Mouse (Mus musculus): ENCODE measurements around the gene Ppp1r18.

The Ppp1r18 gene

DNA sequence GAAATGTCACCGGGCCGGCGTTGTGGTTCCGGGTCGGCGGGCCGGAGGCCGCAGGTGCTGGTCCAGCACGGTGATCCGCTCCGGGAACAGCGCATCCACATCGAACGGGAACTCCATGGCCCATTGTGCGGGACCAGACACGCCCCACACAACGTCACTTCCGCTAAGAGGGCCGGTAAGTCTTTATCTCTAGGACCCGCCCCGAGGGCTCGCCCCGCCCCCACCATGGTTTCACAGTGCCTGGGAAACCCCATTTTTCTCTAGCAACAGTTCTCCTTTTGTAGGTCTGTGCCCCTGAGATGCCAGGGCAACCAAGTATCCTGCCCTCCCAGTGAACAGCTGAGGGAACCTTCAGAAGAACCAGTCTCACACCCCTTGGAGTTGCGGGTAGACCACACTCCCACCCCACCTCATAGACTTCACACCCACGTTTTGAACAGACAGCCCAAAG, 44.6 kb downstream of the Ppp1r18 start, which contains the start of gene Atat1:
TSS of gene Atat1 (minus strand) at position 157 of the 451 bp plus-strand sequence.
- DNase-seq (ENCODE audit: low read depth, low spot score) = peak; percentile 83

DNA sequence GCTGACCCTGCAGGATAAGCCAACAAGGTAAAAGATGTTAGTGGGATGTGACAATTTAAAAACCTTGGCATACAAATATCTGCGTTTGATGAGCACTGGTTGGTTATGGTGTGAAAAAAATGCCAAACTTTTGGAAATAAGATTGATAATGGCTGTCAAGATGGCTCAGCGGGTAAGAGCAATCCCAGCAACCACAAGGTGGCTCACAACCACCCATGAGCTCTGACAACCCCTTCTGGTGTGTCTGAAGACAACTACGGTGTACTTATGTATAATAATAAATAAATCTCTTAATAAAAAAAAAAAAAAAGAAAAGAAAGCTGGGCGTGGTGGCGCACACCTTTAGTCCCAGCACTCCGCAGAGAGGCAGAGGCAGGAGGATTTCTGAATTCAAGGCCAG, 49.6 kb downstream of the Ppp1r18 start:
- no peak for DNase-seq (ENCODE audit: low read depth, low spot score)

DNA sequence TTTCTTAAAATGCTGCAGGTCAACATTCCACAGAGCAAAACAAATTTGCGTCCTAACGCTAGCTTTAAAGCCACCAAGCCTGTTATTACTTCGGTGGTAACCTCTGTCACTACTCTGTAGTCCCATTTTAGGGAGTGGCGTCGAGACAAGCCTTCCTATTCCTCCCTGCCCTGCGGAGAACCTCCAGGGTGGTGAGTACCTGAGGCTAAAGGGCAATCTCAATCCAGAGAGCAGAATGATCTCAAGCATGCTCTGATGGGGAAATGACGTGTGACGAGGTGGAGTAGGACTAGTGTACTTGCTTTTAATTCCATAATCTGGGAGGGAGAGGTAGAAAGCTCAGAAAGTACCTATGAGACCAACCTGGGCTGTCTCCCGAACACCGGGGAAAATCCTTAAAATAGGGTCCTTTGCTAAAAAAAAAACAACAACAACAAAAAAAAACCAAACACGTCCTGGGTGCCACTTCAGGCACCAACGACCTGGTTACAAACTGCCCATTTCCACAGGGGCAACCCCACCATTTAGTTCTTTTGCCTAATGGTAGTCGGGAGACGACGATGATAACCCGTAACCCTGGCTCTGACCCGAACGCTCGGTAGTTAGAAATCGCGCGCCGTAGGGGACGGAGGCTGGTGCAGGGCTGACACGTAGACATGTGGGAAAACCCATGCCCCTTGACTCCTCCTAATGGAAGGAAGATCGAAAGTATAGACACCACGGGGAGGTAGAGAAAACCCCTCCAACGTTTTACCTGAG, 50.3 kb downstream of the Ppp1r18 start:
- DNase-seq (ENCODE audit: low read depth, low spot score) = no peak

DNA sequence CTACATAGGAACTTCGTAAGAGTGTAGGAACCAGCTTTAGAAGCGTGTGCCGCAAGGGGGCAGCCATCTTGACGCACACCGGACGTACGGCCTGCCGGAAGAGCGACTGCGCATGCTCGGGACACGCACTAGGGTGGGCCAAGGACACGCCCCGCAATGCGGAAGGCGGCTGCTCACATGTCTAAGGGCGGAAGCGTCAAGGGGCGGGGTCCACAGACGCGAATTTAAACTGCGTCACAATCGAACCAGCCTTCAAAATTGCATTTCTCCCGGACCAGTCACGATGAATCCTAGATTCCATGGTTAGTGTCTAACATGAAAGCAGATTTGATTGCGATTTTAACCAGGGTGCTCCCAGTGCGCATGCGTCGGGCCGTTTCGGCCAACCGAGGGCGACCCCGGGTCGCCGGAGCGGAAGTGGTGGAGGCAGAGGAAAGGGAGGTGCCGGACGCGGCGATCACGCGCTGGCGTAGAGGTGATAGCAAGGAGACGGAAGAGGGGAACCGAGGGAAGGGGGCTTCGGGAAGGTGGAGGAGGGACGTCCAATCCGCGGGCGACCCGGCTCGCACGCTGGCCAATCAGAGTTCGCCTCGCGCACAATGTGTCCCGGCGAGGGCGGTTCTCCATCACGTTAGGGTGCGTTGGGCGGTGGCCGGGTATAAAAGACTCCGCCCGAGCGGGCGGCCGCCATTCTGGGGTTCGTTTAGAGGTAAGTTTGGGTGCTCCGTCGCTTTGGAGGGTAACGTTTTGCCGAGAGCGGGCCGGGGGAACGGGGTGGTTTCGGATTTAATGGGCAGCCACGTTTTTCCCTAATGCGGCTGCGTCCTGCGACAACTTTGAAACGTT, 51.1 kb downstream of the Ppp1r18 start, which contains the start of the genes Mrps18b and Ppp1r10:
TSS of gene Mrps18b (minus strand) at position 93 of the 846 bp plus-strand sequence.
TSS of gene Ppp1r10 (plus strand) at position 138 of the 846 bp plus-strand sequence.
- peak; percentile 99 for DNase-seq (ENCODE audit: low read depth, low spot score)

DNA sequence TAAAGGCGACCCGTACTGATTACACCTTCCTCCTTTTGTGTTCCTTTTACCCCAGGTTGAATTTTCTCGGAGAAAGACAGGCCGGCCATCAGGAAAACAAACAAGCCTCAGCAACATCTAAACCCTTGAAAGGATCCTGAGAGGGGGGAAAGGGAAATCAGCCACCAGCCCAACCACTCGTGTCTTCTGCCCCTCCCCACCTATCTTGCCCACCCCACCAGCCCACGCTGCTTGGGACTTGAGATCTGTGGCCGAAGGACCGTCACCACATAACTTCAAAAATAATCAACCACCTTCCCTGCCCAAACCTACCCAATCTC, 51.7 kb downstream of the Ppp1r18 start:
- DNase-seq (ENCODE audit: low read depth, low spot score) = no peak

DNA sequence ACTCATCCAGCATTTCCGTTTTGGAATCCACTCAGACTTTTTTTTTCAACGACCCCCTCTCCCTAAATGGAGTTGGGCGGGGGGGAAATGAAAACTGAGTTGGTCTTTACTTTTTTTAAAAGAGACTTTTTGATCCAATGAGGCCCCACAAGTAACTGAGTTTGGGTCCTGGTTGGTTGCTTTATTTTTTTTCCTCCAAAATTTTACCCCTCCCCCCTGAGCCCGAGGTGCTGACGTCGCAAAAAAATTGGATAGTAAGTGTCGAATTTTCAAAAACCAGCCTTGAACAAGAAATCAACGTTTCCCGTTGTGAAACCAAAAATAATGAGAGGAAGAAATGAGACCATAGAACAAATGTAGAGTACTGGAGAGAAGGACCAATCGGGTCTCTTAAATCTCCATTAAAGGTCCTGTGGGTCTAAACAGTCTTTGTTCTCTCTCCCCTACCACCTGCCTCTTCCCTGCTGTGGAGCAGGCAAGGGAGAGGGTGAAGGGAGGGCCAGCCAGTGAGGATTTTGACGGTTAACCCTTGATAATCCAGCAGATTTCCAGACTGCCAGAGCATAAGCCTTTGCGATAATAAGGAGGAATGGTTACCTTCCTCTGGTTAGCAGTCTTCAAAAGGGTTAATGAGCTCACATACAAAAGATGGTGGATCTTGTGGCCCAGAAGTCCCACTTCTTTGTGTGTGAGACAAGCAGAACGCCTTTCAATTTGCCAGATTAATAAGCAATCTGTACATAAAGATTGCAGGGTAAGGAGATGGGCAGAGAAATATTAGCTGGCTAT, 52.3 kb downstream of the Ppp1r18 start:
- peak; percentile 83 for DNase-seq (ENCODE audit: low read depth, low spot score)

DNA sequence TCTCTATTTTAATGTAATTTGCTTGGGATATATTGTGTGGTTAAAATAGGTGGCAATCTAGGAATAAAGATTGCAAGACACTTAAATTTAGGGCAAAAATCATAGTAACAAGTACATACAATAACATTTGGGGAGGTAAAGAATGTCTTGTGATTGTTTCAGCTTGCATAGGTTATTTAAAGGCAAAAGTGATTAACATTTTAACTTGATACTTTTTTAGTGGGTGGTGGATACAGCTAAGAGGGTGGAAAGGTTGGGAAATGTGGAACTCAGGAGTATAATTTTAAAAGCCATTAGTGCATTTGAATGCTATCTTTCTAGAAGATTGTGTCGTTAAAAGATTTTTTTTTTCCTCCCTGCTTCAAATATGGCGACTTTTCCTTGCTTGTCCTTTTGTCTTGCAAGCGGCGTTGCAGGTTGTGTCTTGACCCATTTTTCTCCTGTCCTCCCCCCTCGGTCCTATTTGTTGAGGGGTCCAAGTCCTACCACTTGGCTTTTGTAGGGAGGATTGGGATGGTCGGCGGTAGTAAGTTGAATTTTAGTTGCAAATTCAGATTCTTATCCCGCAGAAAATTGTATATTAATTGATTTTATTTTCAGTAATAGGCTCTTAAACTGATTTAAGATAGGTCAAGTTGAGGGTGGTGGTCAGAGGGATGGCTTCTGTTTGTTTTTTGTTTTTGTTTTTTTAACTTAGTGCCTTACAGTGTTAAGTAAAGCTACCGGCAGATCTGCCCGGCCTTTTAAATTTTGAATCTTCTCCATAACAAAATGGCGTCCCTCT, 53.1 kb downstream of the Ppp1r18 start:
- no peak for DNase-seq (ENCODE audit: low read depth, low spot score)

DNA sequence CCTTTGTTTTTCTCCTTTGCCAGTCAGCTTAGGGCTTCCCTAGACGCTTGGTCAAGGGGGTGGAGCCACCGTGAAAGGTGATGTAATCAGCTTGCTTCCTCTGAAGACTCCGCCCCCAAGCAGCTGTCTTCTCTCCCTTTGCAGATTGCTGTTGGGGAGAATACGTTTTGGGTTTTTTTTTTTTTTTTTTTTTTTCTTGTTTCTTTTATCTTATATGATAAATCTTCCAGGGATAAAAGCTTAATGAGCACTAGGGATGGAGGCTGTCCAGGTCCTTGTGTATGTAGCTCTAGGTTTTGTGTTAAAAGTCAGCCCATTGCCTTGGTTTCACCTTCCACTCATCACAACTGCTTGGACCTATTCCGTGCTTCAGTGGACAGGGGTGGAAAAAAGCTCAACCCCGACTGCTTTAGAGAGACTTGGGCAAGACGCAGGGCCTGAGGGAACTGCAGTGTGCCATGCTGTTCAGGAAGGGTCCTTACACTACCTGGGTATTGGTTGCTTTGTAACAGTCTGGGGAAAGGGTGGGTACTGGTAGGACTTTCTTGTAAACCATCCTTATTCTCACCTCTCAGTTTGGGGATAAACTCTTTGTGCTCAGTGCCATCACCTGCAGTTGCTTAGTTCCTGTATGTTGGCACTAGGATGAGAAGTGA, 53.8 kb downstream of the Ppp1r18 start:
- peak; percentile 96 for DNase-seq (ENCODE audit: low read depth, low spot score)

DNA sequence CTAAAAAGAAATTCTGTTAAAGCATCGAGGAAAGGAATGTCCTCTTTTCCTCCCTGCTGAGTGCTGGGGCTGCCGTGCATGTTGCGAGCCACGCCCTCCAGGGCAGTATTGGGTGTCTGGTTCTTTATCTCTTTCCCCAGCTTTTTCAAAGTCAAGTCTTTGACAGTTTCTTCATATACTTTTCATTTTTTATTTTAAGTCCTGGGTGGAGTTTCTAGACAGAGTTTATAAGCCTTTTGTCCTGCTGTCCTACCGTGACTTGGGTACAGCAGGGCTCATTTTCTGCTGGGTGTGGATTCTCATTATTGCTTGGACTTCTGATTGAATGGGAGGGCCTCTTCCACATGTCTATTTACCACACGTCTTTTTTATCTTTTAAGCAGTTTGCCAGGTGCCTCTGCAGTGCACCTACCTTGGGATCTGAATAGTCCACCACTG, 54.5 kb downstream of the Ppp1r18 start:
- DNase-seq (ENCODE audit: low read depth, low spot score) = no peak

DNA sequence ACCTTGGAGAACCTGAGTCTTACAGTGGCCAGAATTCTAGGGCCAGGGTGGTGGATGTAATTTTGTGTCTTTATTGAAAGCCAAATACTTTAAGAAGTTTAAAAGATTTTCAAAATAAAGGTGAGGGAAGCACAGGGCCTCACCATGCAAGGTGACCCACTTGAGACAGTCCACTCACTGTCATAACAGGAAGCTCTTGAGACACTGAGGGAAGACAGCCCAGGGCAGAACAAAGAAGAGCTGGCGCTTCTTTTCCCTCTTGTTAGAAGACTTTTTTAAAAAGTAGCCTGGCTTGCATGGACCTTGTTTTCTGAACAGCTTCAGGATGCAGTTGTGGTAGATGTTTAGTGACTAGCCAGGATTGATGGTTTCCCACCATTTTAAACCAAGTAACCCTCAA, 55.0 kb downstream of the Ppp1r18 start:
- DNase-seq (ENCODE audit: low read depth, low spot score) = no peak

DNA sequence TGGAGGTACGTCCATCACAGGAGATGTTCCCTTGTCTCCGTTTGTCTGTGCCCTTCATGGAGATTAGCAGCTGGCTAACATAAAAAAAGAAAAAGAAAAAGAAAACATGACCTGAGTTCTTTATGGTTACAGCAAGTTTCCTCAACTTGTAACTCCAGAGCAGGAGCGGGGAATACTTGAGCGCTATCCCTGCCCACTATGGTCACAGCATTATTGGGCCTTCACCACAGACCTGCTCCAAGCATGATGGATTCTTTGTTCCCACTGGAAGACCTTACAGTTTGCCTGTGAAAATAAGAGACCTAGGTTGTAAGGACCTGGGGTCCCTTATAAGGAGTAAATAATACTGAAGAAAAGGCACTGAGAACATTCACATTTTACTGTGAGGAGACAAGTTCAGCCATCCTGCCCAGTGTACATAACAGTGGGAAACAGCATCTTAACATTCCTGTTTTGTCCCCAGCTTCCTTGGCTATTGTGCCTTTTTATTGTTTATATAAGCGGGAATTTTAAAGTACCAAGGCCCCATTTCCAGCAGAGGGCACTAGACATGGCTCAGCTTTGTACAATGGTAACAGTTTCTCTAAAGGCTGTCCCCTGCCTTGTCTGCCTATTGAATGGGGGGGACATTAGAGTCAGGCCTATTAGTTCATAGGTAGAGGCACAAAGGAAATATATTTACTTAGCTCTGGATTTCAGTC, 55.6 kb downstream of the Ppp1r18 start:
- DNase-seq (ENCODE audit: low read depth, low spot score) = no peak

DNA sequence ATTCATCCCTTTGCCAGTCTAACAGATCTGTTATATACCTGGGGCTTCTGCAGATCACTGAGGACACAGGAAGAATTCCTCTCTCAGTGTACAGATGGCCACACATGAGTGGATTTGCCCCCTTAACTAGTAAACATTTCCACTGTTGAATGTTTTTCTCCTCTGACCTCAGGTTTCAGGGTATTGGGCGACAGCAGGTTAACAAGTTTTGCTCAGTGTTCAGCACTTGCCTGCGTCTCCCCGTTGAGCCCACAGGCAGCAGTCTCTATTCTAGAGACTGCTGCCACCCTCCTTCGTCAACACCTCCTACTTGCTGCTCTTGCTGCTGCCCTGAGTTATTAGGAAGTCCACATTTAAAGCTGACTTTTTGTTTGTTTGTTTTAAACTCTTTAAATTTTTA, 56.3 kb downstream of the Ppp1r18 start:
- DNase-seq (ENCODE audit: low read depth, low spot score) = no peak

DNA sequence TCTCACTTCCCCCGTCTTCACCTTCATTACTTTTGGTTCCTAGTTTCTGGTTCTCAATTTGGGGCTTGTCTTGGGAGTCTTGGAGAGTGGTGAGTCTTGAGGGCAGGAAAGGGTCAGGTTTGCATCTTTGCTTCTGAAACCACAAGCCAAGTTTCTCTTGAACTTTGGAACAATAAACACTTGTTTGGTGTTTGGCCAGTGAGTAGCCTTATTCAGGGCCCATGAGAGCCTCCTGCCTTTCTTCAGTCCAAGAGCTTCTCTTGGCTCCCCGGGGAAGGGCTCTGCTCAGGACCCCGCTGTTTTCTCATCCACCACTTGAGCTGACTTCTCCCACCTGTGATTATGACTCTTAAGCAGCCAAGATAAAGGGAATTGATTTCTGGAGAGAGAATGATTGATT, 57.2 kb downstream of the Ppp1r18 start:
- no peak for DNase-seq (ENCODE audit: low read depth, low spot score)

DNA sequence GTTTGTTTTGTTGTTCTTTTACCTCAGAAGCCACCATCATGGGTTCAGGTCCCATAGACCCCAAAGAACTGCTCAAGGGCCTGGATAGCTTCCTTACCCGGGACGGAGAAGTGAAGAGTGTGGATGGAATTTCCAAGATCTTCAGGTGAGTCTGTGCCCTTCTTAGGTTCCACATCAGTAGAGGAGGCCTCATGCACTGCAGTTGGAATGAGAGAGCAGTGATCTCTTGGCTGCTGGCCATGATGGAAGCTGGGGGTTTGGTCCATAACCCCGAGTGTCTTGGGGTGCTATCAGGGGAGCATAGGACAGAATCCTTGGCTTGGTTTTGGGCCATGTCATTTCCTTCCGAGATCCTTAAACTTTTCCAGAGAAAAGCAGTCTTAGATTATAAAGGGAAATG, 57.9 kb downstream of the Ppp1r18 start:
- no peak for DNase-seq (ENCODE audit: low read depth, low spot score)
